Mouse (Mus musculus): ENCODE results near the gene Prrc2b.

Gene Prrc2b

GRCm38 (mm10) chr2:32282727-32283126 lies 131.8 kb downstream of the Prrc2b start:
- no peak for DNase-seq (ENCODE audit: low spot score in 2 of 2)

GRCm38 (mm10) chr2:32283986-32284385 lies 133.1 kb downstream of the Prrc2b start:
- no peak for DNase-seq (ENCODE audit: low spot score in 2 of 2)

Measured in urinary bladder, postnatal 4 days (tissue).